Mouse (Mus musculus): ENCODE results near the gene Prap1.
"Not testable (repeated sequence)": the region's sequence is repeated elsewhere in the genome, so short reads cannot be mapped to it uniquely, and the experiment has no call there.

Gene Prap1

DNA sequence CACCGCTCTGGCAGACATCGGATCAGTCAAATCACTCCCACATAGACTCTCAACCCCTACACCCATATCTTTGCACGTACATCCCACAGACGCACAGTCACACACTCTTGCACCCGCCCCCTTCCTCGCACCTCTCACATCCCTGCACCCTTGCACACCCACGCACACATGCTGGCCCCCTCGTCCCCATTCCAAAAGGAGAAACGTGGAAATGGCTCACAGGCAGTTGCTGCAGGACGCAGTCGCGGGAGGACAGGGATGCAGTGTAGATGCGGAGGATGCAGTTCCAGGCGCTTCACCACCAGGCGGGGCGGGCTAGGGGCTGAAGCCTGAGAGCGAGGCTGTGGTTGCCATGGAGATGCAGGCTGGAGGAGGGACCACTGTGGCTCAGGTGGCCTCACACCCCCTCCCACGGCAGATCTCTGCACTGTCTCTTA lies 10.9 kb upstream of the Prap1 start, which contains the start of gene Caly:
TSS of gene Caly (minus strand) at position 307 of the 437 bp plus-strand sequence.
- DNase-seq (ENCODE audit: low read depth, low spot score) = no peak

DNA sequence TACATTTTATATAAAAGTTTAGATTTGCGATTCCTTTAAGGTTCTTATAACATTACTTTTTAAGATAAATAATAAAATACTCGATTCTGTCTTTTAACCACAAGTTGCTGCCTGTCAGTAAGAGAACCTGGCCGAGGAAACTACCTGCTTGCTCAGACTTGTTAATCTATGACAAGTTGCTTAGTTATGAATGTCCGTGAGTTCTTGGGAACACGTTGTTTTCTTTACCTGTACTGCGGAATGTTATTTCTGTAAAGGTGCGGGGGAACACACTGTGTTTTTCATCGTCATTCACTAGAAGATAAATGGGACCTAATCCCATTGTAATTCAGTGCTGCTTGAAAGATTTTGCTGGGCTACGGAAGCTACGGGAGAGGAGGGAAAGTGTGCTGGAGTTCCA lies 2.6 kb upstream of the Prap1 start:
- no peak for DNase-seq (ENCODE audit: low read depth, low spot score)

DNA sequence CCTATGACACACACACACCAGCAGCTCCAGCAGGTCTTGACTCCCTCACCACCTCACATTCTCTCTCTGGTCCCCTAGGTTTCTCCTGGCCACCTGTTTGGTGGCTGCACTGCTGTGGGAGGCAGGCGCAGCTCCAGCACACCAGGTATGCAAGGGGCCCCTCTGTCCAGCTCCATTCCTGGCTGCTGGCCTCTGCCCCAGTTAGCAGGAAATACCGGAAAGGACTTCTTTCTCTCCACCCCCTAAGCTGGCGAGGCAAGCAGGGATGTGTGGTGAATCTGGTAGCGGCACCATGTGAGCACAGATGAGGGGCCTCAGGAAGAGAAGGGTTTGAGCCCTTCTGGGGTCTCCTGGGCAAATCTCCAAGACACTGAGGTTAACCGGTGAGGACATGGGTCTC lies 1.8 kb downstream of the Prap1 start:
- DNase-seq (ENCODE audit: low read depth, low spot score) = no peak

- no peak for DNase-seq (ENCODE audit: low read depth, low spot score)
Measured at GRCm38 (mm10) chr7:140095556-140095955, 2.4 kb downstream of the Prap1 start.

DNA sequence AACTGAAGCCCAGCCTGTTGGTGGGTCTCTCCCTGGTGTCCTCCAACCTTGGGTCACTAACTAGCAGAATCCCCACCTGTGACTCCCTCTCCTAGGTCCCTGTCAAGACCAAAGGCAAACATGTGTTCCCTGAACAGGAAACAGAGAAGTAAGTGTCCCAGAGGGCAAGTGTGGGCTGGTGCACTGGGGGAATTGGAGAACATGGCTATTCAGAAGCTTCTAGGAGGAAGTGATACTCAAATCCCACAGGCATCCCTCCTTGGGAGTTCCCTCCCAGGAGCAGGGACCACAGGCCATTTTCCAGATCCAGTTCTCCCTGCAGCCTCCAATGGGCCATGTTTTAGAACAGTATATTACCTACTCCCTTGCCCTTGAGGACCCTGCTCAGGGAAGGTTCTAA lies 2.9 kb downstream of the Prap1 start:
- DNase-seq (ENCODE audit: low read depth, low spot score) = no peak

- DNase-seq (ENCODE audit: low read depth, low spot score) = no peak
Measured at GRCm38 (mm10) chr7:140098466-140098865, 5.3 kb downstream of the Prap1 start.

GRCm38 (mm10) chr7:140101498-140101897 lies 8.3 kb downstream of the Prap1 start:
- no peak for DNase-seq (ENCODE audit: low read depth, low spot score)

DNA sequence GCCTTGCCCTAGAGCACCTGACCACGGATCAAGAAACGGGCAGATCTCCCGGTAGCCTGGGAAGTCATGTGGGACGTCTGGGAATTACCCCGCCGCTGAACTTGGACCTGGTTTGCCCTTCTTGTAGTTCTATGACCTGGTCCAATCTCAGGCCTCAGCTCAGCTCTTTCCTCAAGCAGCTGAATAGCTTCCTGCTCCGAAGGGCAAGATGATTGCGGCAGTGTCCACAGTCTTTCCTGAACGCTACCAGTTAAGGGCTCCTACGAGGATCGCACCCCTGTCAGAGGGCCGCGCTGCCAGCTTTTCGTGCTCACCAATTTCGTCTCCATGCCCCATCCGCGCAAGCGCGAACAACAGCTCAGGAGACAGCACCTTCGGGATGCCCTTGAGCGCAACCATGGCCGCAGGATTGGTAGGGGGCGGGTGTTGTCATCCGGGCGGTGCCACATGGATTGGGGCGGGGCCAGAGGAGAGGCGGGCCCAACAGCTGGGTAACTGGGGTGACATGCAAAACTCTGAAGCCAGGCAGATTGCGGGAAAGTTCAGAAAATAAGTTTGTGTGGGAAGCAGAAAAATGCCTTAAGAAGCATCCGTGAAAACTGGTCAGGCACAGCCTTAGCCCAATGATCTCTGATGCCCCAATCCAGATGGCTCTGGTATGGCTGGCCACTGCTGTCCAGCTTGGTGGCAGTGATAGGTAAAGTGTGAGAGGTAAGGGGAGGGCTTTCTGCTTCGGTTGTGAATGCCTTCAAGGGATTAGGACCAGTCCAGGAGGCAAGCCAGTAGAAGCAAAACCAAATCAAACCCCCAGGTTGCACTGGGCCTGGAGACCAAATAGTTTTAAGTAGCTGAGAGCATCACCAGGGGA lies 9.0 kb downstream of the Prap1 start, which contains the start of gene Fuom:
TSS of gene Fuom (minus strand) at position 449 of the 868 bp plus-strand sequence.
- DNase-seq (ENCODE audit: low read depth, low spot score) = peak; percentile 20

- DNase-seq (ENCODE audit: low read depth, low spot score) = no peak
Measured at GRCm38 (mm10) chr7:140104009-140104408, 10.8 kb downstream of the Prap1 start.

DNA sequence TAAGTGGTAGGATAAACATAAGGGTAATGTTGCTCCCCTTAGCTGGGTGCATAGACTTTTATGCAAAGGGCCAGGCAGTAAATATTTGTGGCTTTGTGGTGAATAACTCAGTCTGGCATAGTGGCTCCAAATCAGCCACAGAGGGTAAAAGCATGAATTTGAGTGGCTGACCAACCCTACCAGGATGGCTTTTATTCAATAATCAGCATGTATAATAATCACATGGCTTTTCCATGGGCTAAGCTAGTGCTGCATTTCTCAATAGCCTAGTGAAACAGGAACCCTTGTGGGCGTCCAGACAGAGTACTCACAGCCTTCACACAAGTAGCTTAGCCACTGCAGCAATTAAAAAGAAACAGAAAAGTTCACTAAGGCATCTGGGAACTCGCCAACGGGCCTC lies 18.7 kb downstream of the Prap1 start:
- no peak for DNase-seq (ENCODE audit: low read depth, low spot score)

DNA sequence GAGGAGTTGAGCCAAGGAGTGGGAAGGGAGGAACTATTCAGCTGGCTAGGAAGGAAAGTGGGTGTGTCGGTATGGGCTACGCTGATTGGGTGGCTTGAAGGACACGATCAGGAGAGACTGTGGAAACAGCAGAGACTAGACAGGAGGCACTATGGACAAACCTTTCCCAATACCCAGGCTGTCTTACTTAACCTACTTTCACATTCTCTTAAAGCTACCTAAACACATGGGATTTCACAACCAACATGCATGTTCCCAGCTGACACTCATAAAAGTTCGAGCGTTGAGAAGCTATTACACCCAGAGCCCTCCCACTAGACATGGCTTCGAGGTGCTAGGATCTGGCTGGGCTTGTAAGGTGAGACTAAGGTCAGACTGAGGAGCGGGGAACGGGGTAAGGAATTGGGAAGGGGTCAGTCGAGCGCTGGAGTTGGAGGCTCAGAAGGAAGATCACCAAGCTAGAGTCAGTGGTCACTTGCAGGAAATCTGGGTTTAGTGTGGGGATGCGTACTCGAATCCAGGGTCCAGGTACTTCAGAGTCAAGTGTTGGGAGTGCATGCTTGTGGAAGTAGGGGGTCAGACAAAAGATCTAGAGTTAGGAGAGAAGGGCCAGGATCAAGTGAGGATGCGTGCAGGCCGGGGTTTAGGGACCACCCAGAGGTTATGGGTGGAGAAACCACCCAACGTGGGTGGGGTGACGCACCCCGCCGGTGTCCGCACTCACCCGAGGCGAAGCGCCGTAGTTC lies 22.6 kb downstream of the Prap1 start, which contains the start of gene Paox:
TSS of gene Paox (plus strand) at position 217 of the 746 bp plus-strand sequence.
- peak; percentile 40 for DNase-seq (ENCODE audit: low read depth, low spot score)

GRCm38 (mm10) chr7:140116329-140117054 lies 23.3 kb downstream of the Prap1 start, which contains the start of gene Echs1:
Gene Echs1 (minus strand): TSS chr7:140116476.
- DNase-seq (ENCODE audit: low read depth, low spot score) = peak; percentile 91

GRCm38 (mm10) chr7:140120484-140120883 lies 27.3 kb downstream of the Prap1 start:
- peak; percentile 20 for DNase-seq (ENCODE audit: low read depth, low spot score)

- DNase-seq (ENCODE audit: low read depth, low spot score) = no peak
Measured at GRCm38 (mm10) chr7:140121338-140121910, 28.2 kb downstream of the Prap1 start.

- DNase-seq (ENCODE audit: low read depth, low spot score) = no peak
Measured at GRCm38 (mm10) chr7:140122765-140123164, 29.6 kb downstream of the Prap1 start.

DNA sequence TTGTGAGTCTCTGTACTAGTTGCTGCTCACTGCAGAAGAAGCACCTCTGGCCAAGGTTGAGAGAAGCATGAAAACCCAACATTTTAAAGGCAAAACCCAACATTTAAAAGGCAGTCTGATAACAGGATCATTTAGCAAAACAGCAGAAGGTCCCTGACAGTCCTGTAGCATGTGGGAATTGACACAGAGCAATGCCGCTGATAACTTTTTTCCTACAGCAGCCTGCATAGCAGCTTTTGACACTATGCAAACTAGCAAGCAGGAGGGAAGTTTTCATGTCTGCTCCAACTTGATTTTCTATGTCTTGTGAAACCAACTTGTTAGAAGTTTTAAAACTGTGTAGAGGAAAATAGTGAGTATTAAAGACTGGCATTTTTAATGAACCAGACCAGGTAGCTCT lies 31.2 kb downstream of the Prap1 start:
- no peak for DNase-seq (ENCODE audit: low read depth, low spot score)

GRCm38 (mm10) chr7:140125278-140126021 lies 32.3 kb downstream of the Prap1 start:
- peak; percentile 93 for DNase-seq (ENCODE audit: low read depth, low spot score)

DNA sequence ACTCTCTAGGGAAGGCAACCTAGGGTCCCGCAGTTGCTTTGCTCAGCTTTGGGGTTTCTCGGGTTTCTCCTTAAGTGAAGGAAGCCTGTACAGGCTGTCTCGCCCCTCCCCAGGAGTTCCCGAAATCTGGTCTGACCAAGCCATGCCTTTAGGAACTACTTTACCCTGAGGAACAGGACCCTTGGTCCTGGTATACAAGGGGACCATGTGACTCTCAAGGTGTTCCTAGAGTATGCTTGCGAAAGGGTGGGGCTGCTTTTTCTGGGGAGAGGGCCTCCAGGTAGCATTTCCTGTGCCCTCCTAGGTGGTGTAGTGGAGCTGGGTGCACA lies 32.8 kb downstream of the Prap1 start:
- DNase-seq (ENCODE audit: low read depth, low spot score) = no peak

- DNase-seq (ENCODE audit: low read depth, low spot score) = no peak
Measured at GRCm38 (mm10) chr7:140126934-140127333, 33.7 kb downstream of the Prap1 start.

DNA sequence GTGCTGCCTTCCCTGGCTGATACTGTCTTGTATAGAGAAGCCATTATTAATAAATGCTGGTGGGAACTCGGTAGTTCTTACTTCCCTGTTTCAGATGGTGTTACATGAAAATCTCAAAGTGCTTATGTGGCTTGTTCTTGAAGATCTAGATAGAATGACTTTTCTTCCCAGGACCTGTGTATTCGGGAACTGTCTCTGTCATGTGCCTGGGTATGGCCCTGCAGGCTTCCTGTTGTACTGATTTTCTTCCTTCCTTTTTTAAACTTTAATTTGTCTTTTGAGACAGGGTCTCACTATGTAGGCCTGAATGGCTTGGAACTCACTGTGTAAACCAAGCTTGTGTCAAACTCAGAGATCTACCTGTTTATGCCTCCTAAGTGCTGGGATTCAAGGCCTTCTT lies 34.7 kb downstream of the Prap1 start:
- no peak for DNase-seq (ENCODE audit: low read depth, low spot score)

DNA sequence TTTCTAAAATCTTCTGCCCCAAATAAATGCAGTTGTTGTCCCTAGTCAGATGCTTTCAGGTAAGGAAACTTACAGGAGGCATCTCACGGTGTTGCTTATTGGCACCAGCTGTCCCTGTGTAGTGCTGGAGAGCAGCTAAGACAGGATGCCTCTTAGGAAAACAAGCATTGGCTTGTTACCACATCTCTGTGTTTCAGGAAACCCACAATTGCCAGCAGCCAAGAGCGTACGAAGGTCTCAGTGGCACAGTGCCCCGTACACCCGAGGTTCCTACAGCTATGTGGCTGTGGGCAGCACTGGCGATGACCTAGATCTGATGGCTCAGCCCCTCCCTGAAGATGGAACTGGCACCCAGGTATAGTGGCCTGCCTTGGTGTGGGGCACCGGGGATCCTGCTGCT lies 39.0 kb downstream of the Prap1 start:
- not testable (repeated sequence) for DNase-seq (ENCODE audit: low read depth, low spot score)
